Mouse (Mus musculus) bone marrow, adult 2 months (tissue): ENCODE measurements around the gene Exosc3. TPM values are rescaled to one million over a fixed set of nuclear protein-coding genes. Genes with fewer than 3 reads are reported as not detected.
A peak's percentile ranks its signal among the peaks of the same experiment; 100 is the strongest.
"Not testable (repeated sequence)": the region's sequence is repeated elsewhere in the genome, so short reads cannot be mapped to it uniquely, and the experiment has no call there.

Experiments used
- H3K27ac ChIP-seq: fragments of 200-500 bp; 2 replicates; pipeline ENCODE4 v1.5.1; 2012; ENCODE audit warnings: low read depth, mild to moderate bottlenecking, control low read depth, inconsistent platforms, low read length; ENCODE audit not compliant: control insufficient read depth, poor library complexity, insufficient read depth
- H3K4me1 ChIP-seq: fragments of 200-500 bp; 2 replicates; pipeline ENCODE4 v1.6.1; 2011; ENCODE audit warnings: low read length; ENCODE audit not compliant: control insufficient read depth, insufficient read depth
- H3K4me3 ChIP-seq: fragments of 200-500 bp; replicated peaks from 2 replicates; pipeline ENCODE3; 2011; ENCODE audit warnings: mild to moderate bottlenecking, low read depth, low read length, control low read depth; ENCODE audit not compliant: control insufficient read depth
- CTCF ChIP-seq: fragments of 200-500 bp; IDR thresholded peaks from 2 replicates; pipeline ENCODE4 v1.5.1; 2011; ENCODE audit warnings: low read length, control low read depth; ENCODE audit not compliant: control insufficient read depth, insufficient read depth
- POLR2A ChIP-seq: fragments of 200-500 bp; IDR thresholded peaks from 2 replicates; pipeline ENCODE4 v1.6.1; 2011; ENCODE audit warnings: low read depth, mild to moderate bottlenecking, control low read depth, low read length, borderline replicate concordance; ENCODE audit not compliant: control insufficient read depth
- WGBS: fragments of 180-500 bp; shearing (Covaris S2); methylation state at CpG from one replicate; pipeline ENCODE4 v1.1.7; 2018; 5-methylcytosine and 5-hydroxymethylcytosine counted together
- polyA plus RNA-seq: library from polyadenylated mRNA; stranded (reverse); fragments of >200 nt; gene quantifications from 2 replicates; pipeline ENCODE4 v1.2.4, GENCODE M21; 2011; ENCODE audit warnings: low replicate concordance; ENCODE audit not compliant: missing spikeins, insufficient read depth, insufficient read length

Exosc3 gene
- polyA plus RNA-seq, result 26.6 and 43.1 TPM in 2 replicates

DNA sequence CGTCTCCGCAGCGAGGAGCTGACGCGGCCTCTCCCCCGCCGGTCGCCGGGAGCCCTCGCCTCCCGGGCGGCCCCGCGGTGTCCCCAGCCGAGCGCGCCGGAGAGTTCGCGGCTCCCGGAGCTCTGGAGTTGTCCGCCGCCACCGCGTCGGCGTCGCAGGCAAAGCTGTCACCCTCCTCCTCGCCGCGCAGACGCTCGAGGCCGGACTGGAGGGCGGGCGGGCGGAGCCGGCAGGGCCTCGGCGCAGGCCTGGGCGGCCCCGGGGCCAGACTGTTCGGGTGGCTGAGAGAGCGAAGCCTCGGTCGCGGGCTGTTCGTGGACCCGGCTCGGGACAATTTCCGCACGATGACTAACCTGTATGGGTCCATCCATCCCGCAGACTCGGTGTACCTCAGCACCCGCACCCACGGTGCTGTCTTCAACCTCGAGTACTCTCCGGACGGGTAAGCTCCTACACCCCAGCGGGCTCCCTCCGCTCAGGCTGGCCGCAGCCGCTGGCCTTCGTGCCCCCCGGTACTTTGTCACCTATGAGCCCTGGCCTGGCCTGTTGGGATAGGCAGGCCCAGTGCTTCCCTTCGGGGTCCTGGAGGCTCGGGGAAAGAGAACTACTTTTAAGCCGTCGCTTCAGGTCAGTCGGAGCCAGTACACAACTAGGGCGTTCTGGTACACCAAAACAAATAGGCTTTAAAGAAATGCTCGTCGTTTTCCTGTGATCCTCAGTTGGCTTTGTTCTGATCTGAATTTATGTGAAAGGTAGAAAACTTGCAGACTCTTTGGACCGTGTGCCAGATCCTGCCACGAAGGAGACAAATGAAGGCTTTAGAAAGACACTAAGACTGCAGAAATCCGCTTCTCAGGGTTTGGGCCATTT is at the start of gene Exosc3:
Exosc3 (minus strand) TSS at position 447 of the 870 bp plus-strand sequence.
- H3K4me1 ChIP-seq, result peaks cover 1% of the 10 kb centered on the region
- under 1% methylated on average over 76 of the region's 76 CpGs for WGBS
- TF ChIP-seq CTCF (no peak), POLR2A (0 out of 2 replicates have a peak, but pooled peaks have one; percentile 8)
- peak within 1 kb of the TSS; percentile 97 for H3K4me3 ChIP-seq
- H3K27ac ChIP-seq, result peak within 1 kb of the TSS; percentile 96

DNA sequence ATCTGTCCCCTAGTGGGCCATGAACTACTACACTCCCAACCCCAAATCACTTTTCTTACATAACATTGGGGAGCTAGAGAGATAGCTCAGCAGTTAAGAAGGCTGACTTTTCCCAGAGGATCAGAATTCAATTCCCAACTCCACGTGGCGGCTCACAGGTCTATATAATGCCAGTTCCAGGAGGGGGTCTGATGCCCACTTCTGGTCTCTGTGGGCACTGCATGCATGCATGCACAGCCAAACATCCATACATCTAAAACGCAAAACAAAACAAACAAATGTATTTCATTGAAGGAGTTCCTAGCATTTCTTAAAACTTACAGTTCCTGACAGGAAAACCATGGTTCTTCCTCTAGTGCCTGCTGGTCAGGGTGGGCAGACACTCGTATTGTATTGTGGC is 49.6 kb upstream of the Exosc3 start:
- no peak overlapping the region for H3K27ac ChIP-seq
- WGBS, result 34% methylated on average over 4 of the region's 4 CpGs
- TF ChIP-seq CTCF (0 out of 2 replicates have a peak, but pooled peaks have one; percentile 2), POLR2A (no peak)
- H3K4me3 ChIP-seq, result no peak overlapping the region
- peaks cover 4% of the 10 kb centered on the region for H3K4me1 ChIP-seq

DNA sequence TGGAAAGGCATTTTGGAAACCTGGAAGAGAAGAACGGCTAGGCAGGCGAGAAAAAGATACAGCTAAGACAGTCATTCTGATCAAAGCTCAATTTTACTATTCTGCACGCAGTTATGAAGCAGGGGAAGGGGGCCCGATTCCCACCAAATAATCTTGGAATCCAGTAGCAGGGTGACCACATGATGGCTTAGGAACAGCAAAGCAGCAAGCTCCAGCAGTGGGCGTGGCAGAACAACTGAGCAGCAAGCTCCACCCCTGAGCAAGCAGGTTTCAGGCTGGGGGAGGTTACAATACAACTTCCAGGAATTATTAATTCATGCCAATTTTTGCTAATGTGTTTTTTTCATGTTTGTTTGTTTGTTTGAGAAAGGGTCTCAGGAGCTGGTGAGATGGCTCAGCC is 44.8 kb upstream of the Exosc3 start:
- 88% methylated on average over 5 of the region's 5 CpGs for whole genome bisulfite sequencing
- not testable (repeated sequence) for H3K4me1 ChIP-seq, H3K27ac ChIP-seq, H3K4me3 ChIP-seq

DNA sequence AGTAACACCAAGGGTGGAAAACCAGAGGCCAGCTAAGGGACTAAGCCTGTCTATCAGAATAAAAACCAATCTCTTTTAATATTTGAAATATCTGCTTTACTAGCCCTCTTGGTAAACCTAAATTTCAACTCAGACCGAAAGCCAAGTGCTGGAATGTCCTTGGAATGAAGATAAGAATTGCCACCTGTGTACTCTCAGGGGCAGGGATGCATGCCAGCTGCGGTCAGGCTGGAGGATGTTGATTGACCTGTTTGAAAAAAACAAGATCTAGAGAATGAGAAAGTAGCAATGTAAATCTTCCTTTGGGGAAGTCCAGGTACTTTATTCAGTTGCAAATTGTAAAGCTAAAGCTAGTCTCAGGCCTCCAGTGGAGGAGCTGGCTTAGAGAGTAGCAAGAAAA is 39.6 kb upstream of the Exosc3 start:
- H3K27ac ChIP-seq, H3K4me3 ChIP-seq, H3K4me1 ChIP-seq: not testable (repeated sequence)
- 82% methylated on average over 2 of the region's 2 CpGs for WGBS

DNA sequence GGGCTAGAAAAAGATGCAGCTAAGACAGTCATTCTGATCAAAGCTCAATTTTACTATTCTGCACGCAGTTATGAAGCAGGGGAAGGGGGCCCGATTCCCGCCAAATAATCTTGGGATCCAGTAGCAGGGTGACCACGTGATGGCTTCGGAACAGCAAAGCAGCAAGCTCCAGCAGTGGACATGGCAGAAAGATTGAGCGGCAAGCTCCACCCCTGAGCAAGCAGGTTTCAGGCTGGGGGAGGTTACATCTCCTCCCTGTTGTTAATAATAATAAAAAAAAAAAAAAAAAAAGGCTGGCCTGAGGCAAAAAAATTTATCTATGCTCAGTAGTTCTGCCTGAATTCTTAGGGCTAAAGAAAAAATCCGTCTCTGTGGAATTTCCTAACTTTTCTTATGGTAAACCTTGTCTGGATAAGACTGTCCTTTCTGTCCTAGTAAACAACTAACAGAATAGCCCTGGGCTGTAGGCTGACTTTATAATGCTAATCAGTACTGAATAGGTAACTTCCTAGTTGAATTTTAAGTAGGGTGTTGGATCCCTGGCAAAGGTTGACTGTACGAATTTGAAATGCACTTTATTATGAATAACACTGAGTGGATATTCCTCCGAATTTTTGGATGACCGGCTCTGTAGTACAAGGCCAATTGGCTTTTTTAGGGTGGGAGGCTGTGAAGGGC is 38.5 kb upstream of the Exosc3 start:
- 86% methylated on average over 10 of the region's 10 CpGs for WGBS
- not testable (repeated sequence) for H3K4me1 ChIP-seq, H3K27ac ChIP-seq, H3K4me3 ChIP-seq

DNA sequence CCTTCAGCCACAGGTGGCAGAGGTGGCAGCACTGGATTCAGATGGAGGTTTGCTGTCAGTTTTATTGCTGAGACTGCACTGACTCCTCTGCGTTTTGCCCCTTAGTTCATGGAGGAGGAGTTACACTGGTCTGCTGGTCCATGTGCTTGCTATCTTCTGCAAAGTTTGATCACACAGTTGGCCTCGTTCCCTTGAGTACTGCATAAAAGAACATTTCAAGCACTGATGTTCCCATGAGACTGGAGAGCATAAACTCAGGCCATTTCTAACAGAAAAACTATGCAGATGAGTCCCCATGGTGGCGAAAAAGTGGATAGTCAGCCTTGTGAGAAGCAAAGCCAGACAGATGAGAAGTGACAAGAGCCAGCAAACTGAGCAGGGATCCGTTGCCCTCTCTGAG is 34.0 kb upstream of the Exosc3 start:
- H3K4me1 ChIP-seq, result no peaks in the 10 kb centered on the region
- H3K27ac ChIP-seq, result no peak overlapping the region
- no peak overlapping the region for H3K4me3 ChIP-seq
- WGBS, result 84% methylated on average over 4 of the region's 4 CpGs
- TF ChIP-seq CTCF, result no peak
- TF ChIP-seq POLR2A, result no peak

DNA sequence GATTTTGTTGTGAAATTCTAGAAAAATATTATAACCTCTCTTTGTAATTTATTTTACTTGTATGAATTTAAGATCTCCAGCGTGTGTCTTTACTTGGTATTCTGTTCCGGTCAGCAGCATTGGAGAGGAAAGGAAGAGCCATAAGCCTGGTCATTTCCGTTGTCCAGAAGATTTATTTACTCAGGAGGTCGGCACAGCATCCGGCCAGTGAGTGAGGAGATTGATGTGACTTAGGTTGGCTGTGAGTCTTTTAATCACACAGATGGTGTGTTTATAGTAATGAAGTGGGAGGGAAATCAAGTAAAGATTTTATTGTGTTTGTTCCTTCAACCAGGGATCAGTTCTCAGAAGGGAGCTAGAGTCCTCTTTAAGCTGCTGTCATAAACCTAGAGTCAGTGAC is 32.3 kb upstream of the Exosc3 start:
- no peak overlapping the region for H3K27ac ChIP-seq
- no peak overlapping the region for H3K4me3 ChIP-seq
- TF ChIP-seq POLR2A (no peak), CTCF (no peak)
- no peaks in the 10 kb centered on the region for H3K4me1 ChIP-seq
- 94% methylated on average over 5 of the region's 5 CpGs for WGBS

DNA sequence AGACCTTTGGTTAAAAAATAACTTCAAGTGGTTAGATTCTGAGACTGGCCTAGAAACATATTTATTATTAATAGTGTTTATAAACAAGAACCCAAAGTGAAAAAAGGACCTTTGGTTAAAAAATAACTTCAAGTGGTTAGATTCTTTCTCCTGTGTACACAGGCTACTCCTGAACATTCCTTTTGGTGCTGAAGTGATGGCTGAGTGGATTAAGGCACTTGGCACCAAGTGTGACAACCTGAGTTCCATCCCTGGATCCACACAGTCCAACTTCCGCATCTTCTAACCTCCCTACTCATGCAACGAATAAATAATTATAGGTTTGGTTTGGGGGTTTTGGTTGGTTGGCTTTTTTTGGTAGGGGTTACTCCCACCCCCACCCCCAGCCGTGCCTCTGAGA is 28.7 kb upstream of the Exosc3 start:
- Histone ChIP-seq H3K4me3 (no peak overlapping the region), H3K27ac (no peak overlapping the region), H3K4me1 (no peaks in the 10 kb centered on the region)
- no peak for TF ChIP-seq POLR2A
- TF ChIP-seq CTCF, result no peak
- 89% methylated on average over 3 of the region's 3 CpGs for WGBS

DNA sequence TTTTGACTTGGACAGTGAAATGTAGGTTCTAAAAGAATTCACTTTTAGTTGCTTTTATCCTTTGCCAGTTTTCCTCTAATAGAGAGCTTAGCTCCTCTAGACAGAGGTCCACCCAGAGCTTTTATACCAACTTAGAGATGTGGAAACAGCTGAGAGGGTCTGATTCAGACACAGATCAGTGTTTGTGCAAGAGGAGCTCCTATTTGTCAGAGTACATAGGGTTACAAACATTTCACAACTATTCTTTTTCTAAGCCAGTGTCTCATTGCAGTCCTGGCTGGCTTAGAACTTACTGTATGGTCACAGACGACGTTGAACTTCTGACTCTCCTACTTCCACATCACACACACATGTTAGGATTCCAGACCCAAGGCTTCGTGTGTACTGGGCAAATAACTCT is 14.1 kb upstream of the Exosc3 start:
- Histone ChIP-seq H3K27ac (no peak overlapping the region), H3K4me1 (no peaks in the 10 kb centered on the region), H3K4me3 (no peak overlapping the region)
- TF ChIP-seq POLR2A, result no peak
- no peak for TF ChIP-seq CTCF
- WGBS, result 74% methylated on average over 3 of the region's 3 CpGs
